Mouse (Mus musculus) layer of hippocampus, postnatal 14 days (tissue): ENCODE results near the gene Nfia. TPM values are rescaled to one million over a fixed set of nuclear protein-coding genes. Genes with fewer than 3 reads are reported as not detected.

Experiments used
- DNase-seq, 2 experiments: peaks; one replicate each; pipeline ENCODE4 v3.0.0; 2021 to 2022; ENCODE audit warnings: low spot score in 2 of 2, mixed read lengths in 1 of 2
- total RNA-seq, 2 experiments: library from RNA; stranded (reverse); gene quantifications; 2 replicates each; pipeline ENCODE4 v1.2.3; 2021

The Nfia gene
- total RNA-seq, 2 experiments from 2014 or later: 131 to 132 TPM

DNA sequence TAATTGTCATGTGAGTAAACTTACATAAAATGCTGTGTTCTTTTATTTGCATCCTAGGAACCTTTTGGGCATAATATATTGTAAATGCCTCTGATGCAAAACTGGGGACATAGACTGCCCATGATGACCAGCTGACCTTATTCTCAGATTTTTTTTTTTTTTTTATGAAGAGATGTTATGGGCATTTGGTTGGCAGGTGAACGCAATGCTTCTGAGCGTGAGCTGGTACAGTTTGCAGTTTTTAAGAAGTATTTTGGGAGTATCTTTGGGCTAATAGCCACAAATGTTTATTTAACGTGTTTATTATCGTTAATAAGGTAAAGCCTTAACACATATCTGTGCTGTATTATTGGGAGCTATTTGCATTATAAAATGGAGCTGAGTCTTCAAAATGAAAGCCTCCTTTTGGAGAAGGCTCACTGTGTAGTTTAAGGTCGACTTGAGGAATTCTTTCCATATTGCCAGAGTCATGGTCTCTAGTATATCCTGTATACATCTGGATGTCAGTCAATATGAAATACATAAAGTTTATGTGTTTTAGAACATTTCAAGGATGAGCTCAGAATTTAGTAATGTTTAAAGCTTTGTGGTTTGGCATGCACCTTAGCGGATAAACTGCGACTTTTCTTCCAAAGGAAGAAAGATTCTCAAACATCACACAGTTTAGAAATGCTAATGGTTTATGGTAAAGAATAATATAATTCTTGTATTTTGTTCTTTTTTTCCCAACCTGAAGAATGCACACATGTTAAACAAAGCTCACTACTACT lies 8.3 kb downstream of the Nfia start:
- no peak for DNase-seq

DNA sequence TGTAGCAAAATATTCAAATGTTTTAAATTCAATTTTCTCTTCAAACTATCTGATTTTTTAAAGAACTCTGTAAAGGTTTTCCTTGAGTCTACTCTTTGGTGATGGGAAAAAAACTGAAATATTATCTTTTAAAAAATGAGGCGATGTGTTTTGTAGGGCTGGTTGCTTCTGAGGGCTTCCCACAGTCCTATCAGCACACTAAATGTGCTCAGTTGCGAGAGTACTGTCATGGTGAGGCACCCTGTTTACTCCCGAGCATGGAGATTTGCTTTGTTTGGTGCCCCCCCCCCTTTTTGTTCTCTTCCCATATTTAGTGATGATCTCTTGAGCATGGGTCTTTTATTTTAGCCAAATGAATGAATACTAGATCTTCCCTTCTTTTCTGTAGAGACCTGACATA lies 9.5 kb downstream of the Nfia start:
- DNase-seq: no peak

DNA sequence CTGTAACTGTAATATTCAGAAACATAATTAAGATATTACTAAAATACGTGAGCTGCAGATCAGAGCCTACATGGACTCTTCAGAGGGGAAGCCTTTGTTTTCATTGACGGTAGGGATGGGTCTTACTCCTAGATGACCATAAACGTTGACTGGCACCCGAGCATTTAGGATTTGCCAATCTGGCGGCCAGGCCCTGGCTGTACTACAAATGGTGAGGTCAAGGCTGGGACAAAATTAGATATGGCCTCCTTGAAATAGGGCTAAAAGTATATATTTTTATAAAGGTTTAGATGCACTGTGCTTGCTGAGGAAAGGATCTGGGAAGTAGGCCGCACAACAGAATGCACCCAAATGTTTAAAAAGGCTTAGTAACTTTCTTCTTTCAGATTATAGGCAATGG lies 10.0 kb downstream of the Nfia start:
- peak in 1 of 2 experiments; percentile 50 for DNase-seq

GRCm38 (mm10) chr4:97783073-97783879 lies 10.7 kb downstream of the Nfia start:
- DNase-seq: no peak

GRCm38 (mm10) chr4:97784236-97784635 lies 11.7 kb downstream of the Nfia start:
- DNase-seq: peak in 1 of 2 experiments; percentile 44

- DNase-seq: peak; percentile 68 to 72
Measured at GRCm38 (mm10) chr4:97785547-97786271, 13.2 kb downstream of the Nfia start.

DNA sequence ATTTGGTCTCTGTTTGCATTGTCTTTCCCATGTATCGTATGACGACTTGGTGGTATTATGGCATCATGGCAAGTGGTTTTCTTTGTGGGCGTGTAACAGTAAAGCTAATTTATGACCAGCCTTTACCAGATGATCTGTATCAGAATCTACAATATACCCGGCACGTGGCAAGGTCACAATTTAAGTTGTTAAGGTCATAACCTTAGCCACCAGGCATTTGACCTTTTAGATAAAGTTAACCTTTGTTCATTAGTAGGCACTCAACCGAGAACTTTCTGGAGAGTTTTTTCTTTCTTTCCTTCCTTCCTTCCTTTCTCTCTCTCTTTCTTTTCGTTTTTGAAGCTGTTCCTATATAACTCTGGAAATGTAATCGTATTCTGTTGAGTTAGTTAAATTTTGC lies 14.0 kb downstream of the Nfia start:
- no peak for DNase-seq

DNA sequence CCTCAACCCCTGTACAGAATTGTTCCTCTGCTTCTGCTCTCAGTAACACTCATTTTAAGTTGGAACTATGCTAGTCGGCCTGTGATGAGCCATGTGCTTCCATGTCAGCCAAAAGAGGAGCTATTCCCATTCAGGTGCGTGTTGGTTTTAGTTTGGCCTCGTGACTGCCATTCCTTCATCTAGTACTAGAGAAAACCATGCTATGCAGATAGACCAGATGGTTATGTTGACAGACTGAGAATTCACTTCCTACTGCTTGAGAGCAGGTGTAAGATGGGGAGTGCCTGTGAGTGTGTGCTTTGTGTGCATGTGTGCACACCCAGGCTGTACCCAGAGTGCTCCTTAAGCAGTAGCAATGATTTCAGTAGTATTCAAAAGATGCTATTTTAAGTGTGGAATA lies 15.0 kb downstream of the Nfia start:
- DNase-seq: peak in 1 of 2 experiments; percentile 51

DNA sequence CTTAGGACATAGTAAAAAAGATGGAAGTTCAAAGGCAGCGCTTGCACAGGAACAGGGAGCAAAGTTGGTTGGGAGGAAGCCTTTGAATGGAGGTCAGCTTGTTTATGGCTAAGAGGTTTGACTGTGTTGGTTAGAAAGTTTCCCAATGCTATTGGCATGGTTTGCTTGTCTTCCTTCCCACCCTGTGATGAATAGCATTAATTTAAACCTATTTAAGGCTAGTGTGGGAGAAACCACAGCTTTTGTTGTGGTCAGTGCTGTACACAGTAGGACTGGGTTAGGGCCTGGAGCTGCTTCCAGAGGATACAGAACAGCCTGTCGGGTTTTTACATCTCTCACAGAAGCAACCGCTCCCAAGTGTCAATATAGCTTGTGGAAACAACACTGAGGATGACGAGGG lies 16.0 kb downstream of the Nfia start:
- no peak for DNase-seq

- DNase-seq: no peak
Measured at GRCm38 (mm10) chr4:97793931-97794330, 21.4 kb downstream of the Nfia start.

- DNase-seq: no peak
Measured at GRCm38 (mm10) chr4:97794865-97795264, 22.3 kb downstream of the Nfia start.

DNA sequence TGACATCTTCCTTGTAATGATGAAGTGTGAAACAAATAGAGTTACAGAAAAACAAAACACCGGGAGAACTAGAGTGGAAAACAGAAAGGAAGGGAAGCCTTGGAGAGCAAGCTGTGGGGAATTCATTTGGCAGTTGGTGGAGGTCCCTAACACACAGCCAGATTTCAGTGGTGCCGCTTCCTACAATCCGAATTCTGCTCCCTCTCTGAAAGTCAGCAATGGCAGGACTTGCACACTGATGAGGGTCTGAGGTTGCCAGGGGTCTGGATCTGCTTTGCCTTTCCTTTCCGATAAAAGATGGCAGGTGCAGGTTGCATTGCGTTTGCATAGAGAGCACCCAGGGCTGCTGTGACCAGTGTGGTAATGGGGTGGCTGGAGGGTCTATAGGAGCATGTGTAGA lies 23.4 kb downstream of the Nfia start:
- peak in 1 of 2 experiments; percentile 70 for DNase-seq

GRCm38 (mm10) chr4:97796505-97796904 lies 24.0 kb downstream of the Nfia start:
- DNase-seq: no peak

DNA sequence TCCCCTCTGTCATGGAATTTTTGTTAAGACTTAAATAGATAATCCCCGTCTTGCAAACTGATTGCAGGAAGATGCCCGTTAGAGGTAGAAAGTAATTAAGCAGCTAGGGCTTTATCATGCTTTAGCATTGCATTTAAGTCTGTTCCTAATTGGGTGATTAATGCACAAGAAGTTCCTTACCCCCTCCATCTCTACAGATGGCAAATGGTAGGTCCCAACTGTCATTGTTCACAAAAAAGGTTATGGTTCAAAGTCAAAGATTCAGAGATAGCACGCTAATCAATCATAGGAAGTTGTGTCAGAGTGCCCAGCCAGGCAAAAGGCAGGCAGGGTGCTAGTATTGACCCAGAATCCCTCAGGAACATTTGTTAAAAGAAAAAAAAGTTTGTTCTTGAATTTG lies 31.3 kb downstream of the Nfia start:
- DNase-seq: no peak

DNA sequence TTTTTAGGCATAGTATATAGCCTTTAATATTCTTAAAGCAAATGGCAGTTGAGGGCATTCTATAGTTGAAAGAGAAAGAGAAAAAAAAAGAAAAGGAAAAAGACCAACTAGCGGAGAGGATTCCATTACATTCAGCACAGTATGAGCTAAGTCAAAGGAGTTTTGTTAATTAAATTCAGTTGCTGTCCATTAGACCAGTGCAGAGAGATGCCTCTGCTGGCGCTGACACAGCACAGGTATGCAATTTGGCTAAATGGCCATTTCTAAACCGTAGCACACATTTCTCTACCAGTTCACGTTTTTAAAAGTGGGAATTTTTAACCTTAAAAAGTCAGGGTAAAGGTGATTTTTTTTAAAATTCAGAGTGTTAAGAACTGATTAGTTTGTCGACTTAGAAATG lies 32.1 kb downstream of the Nfia start:
- DNase-seq: no peak

GRCm38 (mm10) chr4:97805255-97805654 lies 32.7 kb downstream of the Nfia start:
- DNase-seq: no peak

- DNase-seq: no peak
Measured at GRCm38 (mm10) chr4:97805896-97806808, 33.6 kb downstream of the Nfia start.

DNA sequence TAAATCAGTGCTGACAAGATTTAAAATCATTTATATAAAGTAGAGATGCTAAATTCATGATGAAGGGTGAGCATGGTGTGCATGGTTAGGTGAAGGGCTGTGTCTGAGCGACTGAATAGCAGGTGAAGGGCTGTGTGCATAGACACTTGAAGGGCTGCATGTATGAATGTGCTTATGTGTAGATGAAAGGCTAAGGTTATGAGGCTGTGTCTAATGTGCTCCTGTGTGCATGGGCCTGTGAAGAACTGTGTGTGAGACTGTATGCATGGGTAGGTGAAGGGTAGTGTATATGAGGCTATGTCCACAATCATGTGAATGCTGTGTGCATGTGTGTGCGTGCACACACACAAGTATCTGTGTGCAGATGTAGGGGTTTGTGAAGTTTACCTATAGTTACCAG lies 34.4 kb downstream of the Nfia start:
- DNase-seq: no peak

DNA sequence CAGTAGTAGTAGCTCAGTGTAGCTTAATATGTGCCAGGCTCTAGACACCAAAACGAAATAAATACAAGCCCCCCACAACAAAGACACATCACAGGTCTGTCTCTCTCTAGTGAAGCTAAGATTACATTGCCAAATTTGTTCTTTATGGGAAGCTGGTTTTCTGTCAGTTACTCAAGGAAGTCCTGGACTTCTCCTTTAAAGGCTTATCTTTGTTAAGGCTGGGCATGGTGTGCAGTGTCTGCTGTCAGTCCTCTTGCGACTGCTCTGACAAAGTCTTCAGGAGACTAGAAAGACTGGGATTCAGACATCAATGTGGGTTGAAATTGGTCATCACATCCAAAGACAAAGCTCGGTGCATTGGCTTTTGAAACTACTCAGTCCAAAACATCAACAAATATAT lies 36.4 kb downstream of the Nfia start:
- DNase-seq: no peak

DNA sequence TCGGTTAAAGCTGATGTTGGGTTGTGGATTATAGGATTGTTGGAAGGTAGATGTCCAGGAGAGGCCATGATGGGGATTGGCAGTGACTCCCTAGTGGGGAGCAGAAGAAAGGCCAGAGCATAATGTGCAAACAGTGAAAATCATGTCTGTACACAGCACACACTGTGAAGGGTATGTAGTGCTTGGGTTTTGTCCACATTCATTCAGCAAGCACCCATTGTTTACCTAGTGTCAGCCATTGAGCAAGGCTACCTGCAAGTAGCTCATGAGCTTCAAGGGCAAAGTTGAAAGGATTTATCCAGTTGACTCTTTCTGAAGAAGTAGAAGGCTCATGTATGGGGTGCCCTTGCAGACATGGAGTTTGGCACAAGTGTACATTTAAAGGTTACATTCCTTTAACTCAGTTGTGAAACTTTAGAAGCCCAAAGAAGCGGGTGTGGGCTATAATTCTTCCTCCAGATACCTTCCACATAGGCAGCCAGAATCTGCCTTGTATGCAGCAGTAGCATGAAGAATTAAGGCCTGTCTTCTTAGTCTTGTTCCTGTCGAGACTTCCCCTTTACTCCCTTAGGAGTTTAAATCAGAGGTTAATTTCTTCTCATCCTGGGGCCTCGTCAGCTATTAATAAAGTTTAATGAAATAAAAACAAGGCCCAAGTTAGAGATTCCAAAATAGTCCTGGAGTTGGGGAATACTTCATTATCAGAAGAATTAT lies 37.2 kb downstream of the Nfia start:
- no peak for DNase-seq
